Mouse (Mus musculus) heart, embryonic 15.5 days (tissue): ENCODE measurements around the gene Gm20708. TPM values are rescaled to one million over a fixed set of nuclear protein-coding genes. Genes with fewer than 3 reads are reported as not detected.

Experiments used
- ATAC-seq: fragments of 200-750 bp; cut with Nextera tagmentation; replicated peaks from 2 replicates; pipeline ENCODE4 v1.8.0; 2017; ENCODE audit warnings: low read depth, moderate TSS enrichment; ENCODE audit not compliant: insufficient number of reproducible peaks, insufficient read depth, low FRiP score
- H3K27ac ChIP-seq: fragments of 300-500 bp; sonication (generic); 2 replicates; pipeline ENCODE4 v1.5.1; 2015; ENCODE audit warnings: mild to moderate bottlenecking, inconsistent platforms
- H3K27me3 ChIP-seq: fragments of 300-500 bp; sonication (generic); 2 replicates; pipeline ENCODE4 v1.6.1; 2015; ENCODE audit warnings: inconsistent platforms
- H3K36me3 ChIP-seq: fragments of 300-500 bp; sonication (generic); 2 replicates; pipeline ENCODE4 v1.6.1; 2015; ENCODE audit warnings: mild to moderate bottlenecking, inconsistent platforms
- H3K4me1 ChIP-seq: fragments of 300-500 bp; sonication (generic); replicated peaks from 2 replicates; pipeline ENCODE4 v1.6.1; 2015; ENCODE audit warnings: inconsistent platforms
- H3K4me2 ChIP-seq: fragments of 300-500 bp; sonication (generic); 2 replicates; pipeline ENCODE4 v1.6.1; 2015; ENCODE audit warnings: inconsistent platforms, mild to moderate bottlenecking, moderate library complexity
- H3K4me3 ChIP-seq: fragments of 300-500 bp; sonication (generic); 2 replicates; pipeline ENCODE4 v1.5.1; 2015; ENCODE audit warnings: mild to moderate bottlenecking, inconsistent platforms
- H3K9ac ChIP-seq: fragments of 300-500 bp; sonication (generic); 2 replicates; pipeline ENCODE4 v1.6.1; 2015; ENCODE audit warnings: mild to moderate bottlenecking, inconsistent platforms
- H3K9me3 ChIP-seq: fragments of 300-500 bp; sonication (generic); replicated peaks from 2 replicates; pipeline ENCODE4 v1.6.1; 2016; ENCODE audit warnings: inconsistent platforms
- WGBS: fragments of 180-500 bp; shearing (Covaris S2); methylation state at CpG from one replicate; pipeline ENCODE4 v1.1.7; 2015; ENCODE audit warnings: mixed read lengths; 5-methylcytosine and 5-hydroxymethylcytosine counted together
- polyA plus RNA-seq: library from polyadenylated mRNA; unstranded; fragments of >200 nt; fragmentation: Nextera tagmentation; extraction: Ambion mirVana; gene quantifications from 2 replicates; pipeline ENCODE4 v1.2.1, GENCODE M21; 2015

Gm20708 gene
- polyA plus RNA-seq, 1 experiment from 2014 or later = 0.97 TPM

- Histone ChIP-seq H3K27ac (no peak overlapping the region), H3K27me3 (no peaks in the 10 kb centered on the region), H3K4me1 (peaks cover 44% of the 10 kb centered on the region), H3K4me2 (no peak overlapping the region), H3K9me3 (no peaks in the 10 kb centered on the region), H3K4me3 (no peak overlapping the region), H3K9ac (no peak overlapping the region), H3K36me3 (no peaks in the 10 kb centered on the region)
- WGBS = 84% methylated on average over 8 of the region's 8 CpGs
- no peak for ATAC-seq
These were observed 24.6 kb downstream of the Gm20708 start for GRCm38 (mm10) chr11:117834086-117834485.

DNA sequence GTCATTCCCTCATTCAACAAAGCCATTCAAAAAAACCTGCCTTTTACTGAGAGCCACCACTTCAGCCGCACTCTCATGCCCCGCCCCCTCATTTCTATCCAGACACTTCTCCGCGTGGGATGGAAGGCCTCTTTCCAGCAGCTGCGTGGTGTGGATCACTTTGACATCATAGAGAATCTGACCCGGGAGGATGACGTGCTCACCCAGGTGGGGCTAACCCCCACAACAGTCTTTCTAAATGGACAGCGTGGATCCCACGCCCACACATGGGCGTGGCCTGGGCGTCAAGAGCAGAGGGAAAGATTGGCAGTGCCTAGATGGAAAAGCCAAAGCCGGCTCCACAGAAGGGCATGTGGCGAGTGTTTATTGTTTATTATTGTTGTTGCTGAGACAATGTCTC lies 26.8 kb downstream of the Gm20708 start:
- H3K27ac ChIP-seq = no peak overlapping the region
- H3K9ac ChIP-seq = no peak overlapping the region
- H3K36me3 ChIP-seq = no peaks in the 10 kb centered on the region
- no peak for ATAC-seq
- H3K27me3 ChIP-seq = no peaks in the 10 kb centered on the region
- 28% methylated on average over 13 of the region's 13 CpGs for WGBS
- no peaks in the 10 kb centered on the region for H3K9me3 ChIP-seq
- H3K4me3 ChIP-seq = peak overlapping the region; percentile 23
- H3K4me2 ChIP-seq = peak overlapping the region; percentile 55
- peaks cover 33% of the 10 kb centered on the region for H3K4me1 ChIP-seq

GRCm38 (mm10) chr11:117838572-117838971 lies 29.1 kb downstream of the Gm20708 start:
- Histone ChIP-seq H3K27me3 (no peaks in the 10 kb centered on the region), H3K36me3 (no peaks in the 10 kb centered on the region), H3K4me1 (peaks cover 25% of the 10 kb centered on the region), H3K4me2 (no peak overlapping the region), H3K27ac (peak overlapping the region; percentile 51), H3K9ac (no peak overlapping the region), H3K9me3 (no peaks in the 10 kb centered on the region), H3K4me3 (no peak overlapping the region)
- peak; percentile 41; the same call in 1 of the 2 replicates for ATAC-seq
- WGBS = 71% methylated on average over 2 of the region's 2 CpGs

GRCm38 (mm10) chr11:117839021-117839420 lies 29.6 kb downstream of the Gm20708 start:
- H3K36me3 ChIP-seq = no peaks in the 10 kb centered on the region
- WGBS = 85% methylated on average over 1 of the region's 1 CpGs
- H3K4me3 ChIP-seq = no peak overlapping the region
- peaks cover 25% of the 10 kb centered on the region for H3K4me1 ChIP-seq
- no peak overlapping the region for H3K4me2 ChIP-seq
- peak overlapping the region; percentile 51 for H3K27ac ChIP-seq
- no peaks in the 10 kb centered on the region for H3K9me3 ChIP-seq
- no peaks in the 10 kb centered on the region for H3K27me3 ChIP-seq
- no peak overlapping the region for H3K9ac ChIP-seq
- ATAC-seq = no peak

GRCm38 (mm10) chr11:117840910-117841309 lies 31.4 kb downstream of the Gm20708 start:
- Histone ChIP-seq H3K36me3 (no peaks in the 10 kb centered on the region), H3K9me3 (no peaks in the 10 kb centered on the region), H3K27me3 (no peaks in the 10 kb centered on the region), H3K4me3 (no peak overlapping the region), H3K9ac (0 out of 2 replicates have a peak overlapping the region, but pooled peaks have one; percentile 0), H3K4me1 (peaks cover 25% of the 10 kb centered on the region), H3K27ac (peak overlapping the region; percentile 48), H3K4me2 (no peak overlapping the region)
- ATAC-seq = no peak
- WGBS = 22% methylated on average over 1 of the region's 1 CpGs

DNA sequence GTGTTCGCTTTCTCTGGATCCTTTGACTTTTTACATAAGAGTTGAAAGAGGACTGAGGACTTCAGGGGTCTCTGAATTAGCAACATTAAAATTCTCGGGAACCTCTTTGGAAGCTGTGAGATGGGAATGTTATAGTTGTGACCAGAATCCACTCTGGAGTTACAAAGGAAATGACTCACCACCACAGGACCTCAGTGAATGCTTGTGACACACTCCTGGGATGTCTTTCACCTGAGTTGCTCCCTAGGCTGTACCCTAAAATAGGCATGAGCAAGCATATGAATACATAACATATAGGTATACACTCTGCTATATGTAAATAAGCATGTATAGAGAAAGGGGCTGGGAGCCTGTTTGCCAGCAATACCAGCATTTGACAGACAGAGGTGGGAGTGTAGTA lies 34.0 kb downstream of the Gm20708 start:
- Histone ChIP-seq H3K36me3 (no peaks in the 10 kb centered on the region), H3K9me3 (no peaks in the 10 kb centered on the region), H3K27me3 (no peaks in the 10 kb centered on the region), H3K27ac (no peak overlapping the region), H3K4me1 (peaks cover 26% of the 10 kb centered on the region), H3K9ac (no peak overlapping the region), H3K4me3 (no peak overlapping the region), H3K4me2 (no peak overlapping the region)
- WGBS = 81% methylated on average over 2 of the region's 2 CpGs
- ATAC-seq = no peak

GRCm38 (mm10) chr11:117844997-117845396 lies 35.5 kb downstream of the Gm20708 start:
- no peaks in the 10 kb centered on the region for H3K9me3 ChIP-seq
- no peak overlapping the region for H3K9ac ChIP-seq
- peaks cover 26% of the 10 kb centered on the region for H3K4me1 ChIP-seq
- 59% methylated on average over 2 of the region's 2 CpGs for WGBS
- no peaks in the 10 kb centered on the region for H3K27me3 ChIP-seq
- H3K36me3 ChIP-seq = no peaks in the 10 kb centered on the region
- ATAC-seq = no peak
- no peak overlapping the region for H3K27ac ChIP-seq
- H3K4me2 ChIP-seq = no peak overlapping the region
- no peak overlapping the region for H3K4me3 ChIP-seq

GRCm38 (mm10) chr11:117845651-117846050 lies 36.2 kb downstream of the Gm20708 start:
- 79% methylated on average over 2 of the region's 2 CpGs for WGBS
- Histone ChIP-seq H3K4me2 (no peak overlapping the region), H3K9ac (no peak overlapping the region), H3K4me1 (peaks cover 30% of the 10 kb centered on the region), H3K27me3 (no peaks in the 10 kb centered on the region), H3K36me3 (no peaks in the 10 kb centered on the region), H3K4me3 (no peak overlapping the region), H3K9me3 (no peaks in the 10 kb centered on the region), H3K27ac (no peak overlapping the region)
- ATAC-seq = no peak

- Histone ChIP-seq H3K4me3 (no peak overlapping the region), H3K4me1 (peaks cover 29% of the 10 kb centered on the region), H3K9ac (no peak overlapping the region), H3K27me3 (no peaks in the 10 kb centered on the region), H3K9me3 (no peaks in the 10 kb centered on the region), H3K36me3 (0 out of 2 replicates have a peak, but pooled peaks cover under 1% of the 10 kb centered on the region), H3K27ac (no peak overlapping the region), H3K4me2 (no peak overlapping the region)
- 46% methylated on average over 5 of the region's 5 CpGs for WGBS
- ATAC-seq = no peak
These were observed 37.2 kb downstream of the Gm20708 start for GRCm38 (mm10) chr11:117846640-117847039.

- H3K9ac ChIP-seq = peak overlapping the region; percentile 85; the same call in 1 of the 2 replicates
- H3K36me3 ChIP-seq = peaks cover 9% of the 10 kb centered on the region
- H3K27ac ChIP-seq = peak overlapping the region; percentile 97
- peak overlapping the region; percentile 72 for H3K4me3 ChIP-seq
- 80% methylated on average over 7 of the region's 7 CpGs for WGBS
- H3K9me3 ChIP-seq = no peaks in the 10 kb centered on the region
- H3K27me3 ChIP-seq = no peaks in the 10 kb centered on the region
- ATAC-seq = no peak
- peaks cover 29% of the 10 kb centered on the region for H3K4me1 ChIP-seq
- H3K4me2 ChIP-seq = peak overlapping the region; percentile 84
These were observed 38.2 kb downstream of the Gm20708 start for GRCm38 (mm10) chr11:117847593-117848215.

GRCm38 (mm10) chr11:117848271-117848984 lies 39.0 kb downstream of the Gm20708 start:
- H3K27me3 ChIP-seq = no peaks in the 10 kb centered on the region
- H3K27ac ChIP-seq = peak overlapping the region; percentile 97
- no peaks in the 10 kb centered on the region for H3K9me3 ChIP-seq
- H3K4me2 ChIP-seq = peak overlapping the region; percentile 84
- peak; percentile 73 for ATAC-seq
- peak overlapping the region; percentile 85 for H3K9ac ChIP-seq
- H3K36me3 ChIP-seq = peaks cover 15% of the 10 kb centered on the region
- peak overlapping the region; percentile 72 for H3K4me3 ChIP-seq
- H3K4me1 ChIP-seq = peaks cover 29% of the 10 kb centered on the region
- WGBS = 5% methylated on average over 19 of the region's 19 CpGs
